Mouse (Mus musculus) midbrain, embryonic 15.5 days (tissue): ENCODE measurements at regions not wholly inside any gene's neighbourhood (a gene's known extent, or its start where the extent isn't known, plus 50 kb on each side); places are given as distances from the start of the nearest gene placed in this dataset.
A peak's percentile ranks its signal among the peaks of the same experiment; 100 is the strongest.

ENCODE experiments used
- ATAC-seq: fragments of 200-750 bp; cut with Nextera tagmentation; replicated peaks from 2 replicates; pipeline ENCODE4 v1.8.0; 2017; ENCODE audit warnings: moderate TSS enrichment
- H3K27ac ChIP-seq: fragments of 300-500 bp; sonication (generic); 2 replicates; pipeline ENCODE4 v1.5.1; 2015; ENCODE audit warnings: mild to moderate bottlenecking, inconsistent platforms
- H3K27me3 ChIP-seq: fragments of 300-500 bp; sonication (generic); replicated peaks from 2 replicates; pipeline ENCODE4 v1.6.1; 2015; ENCODE audit warnings: inconsistent platforms
- H3K36me3 ChIP-seq: fragments of 300-500 bp; sonication (generic); replicated peaks from 2 replicates; pipeline ENCODE4 v1.6.1; 2015; ENCODE audit warnings: inconsistent platforms
- H3K4me1 ChIP-seq: fragments of 300-500 bp; sonication (generic); 2 replicates; pipeline ENCODE4 v1.6.1; 2015; ENCODE audit warnings: inconsistent platforms
- H3K4me2 ChIP-seq: fragments of 300-500 bp; sonication (generic); 2 replicates; pipeline ENCODE4 v1.6.1; 2015; ENCODE audit warnings: inconsistent platforms, mild to moderate bottlenecking, moderate library complexity
- H3K4me3 ChIP-seq: fragments of 300-500 bp; sonication (generic); 2 replicates; pipeline ENCODE4 v1.5.1; 2015; ENCODE audit warnings: mild to moderate bottlenecking, inconsistent platforms
- H3K9ac ChIP-seq: fragments of 300-500 bp; sonication (generic); 2 replicates; pipeline ENCODE4 v1.6.1; 2015; ENCODE audit warnings: mild to moderate bottlenecking, inconsistent platforms
- H3K9me3 ChIP-seq: fragments of 300-500 bp; sonication (generic); 2 replicates; pipeline ENCODE4 v1.6.1; 2016; ENCODE audit warnings: inconsistent platforms
- WGBS: fragments of 180-500 bp; shearing (Covaris S2); methylation state at CpG from one replicate; pipeline ENCODE4 v1.1.7; 2015; ENCODE audit warnings: mixed read lengths; 5-methylcytosine and 5-hydroxymethylcytosine counted together

GRCm38 (mm10) chr9:92661938-92662337, 119.9 kb downstream of the Plod2 start:
- Histone ChIP-seq H3K27me3 (no peaks in the 10 kb centered on the region), H3K4me2 (no peak overlapping the region), H3K9ac (no peak overlapping the region), H3K36me3 (no peaks in the 10 kb centered on the region), H3K4me1 (no peaks in the 10 kb centered on the region), H3K4me3 (no peak overlapping the region), H3K9me3 (no peaks in the 10 kb centered on the region), H3K27ac (no peak overlapping the region)
- no peak for ATAC-seq
- WGBS = 80% methylated on average over 2 of the region's 2 CpGs

- Histone ChIP-seq H3K36me3 (no peaks in the 10 kb centered on the region), H3K4me2 (no peak overlapping the region), H3K27me3 (no peaks in the 10 kb centered on the region), H3K9me3 (no peaks in the 10 kb centered on the region), H3K27ac (no peak overlapping the region), H3K9ac (no peak overlapping the region), H3K4me1 (no peaks in the 10 kb centered on the region), H3K4me3 (no peak overlapping the region)
- 89% methylated on average over 1 of the region's 1 CpGs for WGBS
- ATAC-seq = no peak
Measured at GRCm38 (mm10) chr9:92667361-92667881, 125.4 kb downstream of the Plod2 start.

- no peak overlapping the region for H3K27ac ChIP-seq
- H3K4me3 ChIP-seq = no peak overlapping the region
- H3K4me2 ChIP-seq = no peak overlapping the region
- WGBS = 80% methylated on average over 3 of the region's 3 CpGs
- no peaks in the 10 kb centered on the region for H3K4me1 ChIP-seq
- H3K9ac ChIP-seq = no peak overlapping the region
- H3K36me3 ChIP-seq = no peaks in the 10 kb centered on the region
- no peaks in the 10 kb centered on the region for H3K9me3 ChIP-seq
- ATAC-seq = no peak
- H3K27me3 ChIP-seq = no peaks in the 10 kb centered on the region
Measured at GRCm38 (mm10) chr9:92671966-92672365, 129.9 kb downstream of the Plod2 start.

GRCm38 (mm10) chr9:92694361-92695016, 152.5 kb downstream of the Plod2 start:
- Histone ChIP-seq H3K4me2 (no peak overlapping the region), H3K36me3 (no peaks in the 10 kb centered on the region), H3K9ac (no peak overlapping the region), H3K27me3 (no peaks in the 10 kb centered on the region), H3K4me1 (no peaks in the 10 kb centered on the region), H3K9me3 (no peaks in the 10 kb centered on the region), H3K27ac (no peak overlapping the region), H3K4me3 (no peak overlapping the region)
- ATAC-seq = no peak
- 62% methylated on average over 6 of the region's 6 CpGs for WGBS

- Histone ChIP-seq H3K9ac (no peak overlapping the region), H3K9me3 (no peaks in the 10 kb centered on the region), H3K27me3 (no peaks in the 10 kb centered on the region), H3K27ac (no peak overlapping the region), H3K4me1 (no peaks in the 10 kb centered on the region), H3K4me3 (no peak overlapping the region), H3K36me3 (no peaks in the 10 kb centered on the region), H3K4me2 (no peak overlapping the region)
- no peak for ATAC-seq
- WGBS = 57% methylated on average over 3 of the region's 3 CpGs
Measured at GRCm38 (mm10) chr9:92697971-92698370, 155.9 kb downstream of the Plod2 start.

GRCm38 (mm10) chr9:92704752-92705151, 162.7 kb downstream of the Plod2 start:
- no peaks in the 10 kb centered on the region for H3K4me1 ChIP-seq
- no peak overlapping the region for H3K27ac ChIP-seq
- WGBS = 79% methylated on average over 2 of the region's 2 CpGs
- H3K9ac ChIP-seq = no peak overlapping the region
- no peak overlapping the region for H3K4me2 ChIP-seq
- no peaks in the 10 kb centered on the region for H3K27me3 ChIP-seq
- ATAC-seq = no peak
- H3K36me3 ChIP-seq = no peaks in the 10 kb centered on the region
- H3K4me3 ChIP-seq = no peak overlapping the region
- H3K9me3 ChIP-seq = no peaks in the 10 kb centered on the region

- H3K9ac ChIP-seq = no peak overlapping the region
- H3K36me3 ChIP-seq = no peaks in the 10 kb centered on the region
- no peaks in the 10 kb centered on the region for H3K27me3 ChIP-seq
- H3K9me3 ChIP-seq = no peaks in the 10 kb centered on the region
- H3K27ac ChIP-seq = no peak overlapping the region
- WGBS = 84% methylated on average over 6 of the region's 6 CpGs
- no peak overlapping the region for H3K4me2 ChIP-seq
- ATAC-seq = no peak
- no peaks in the 10 kb centered on the region for H3K4me1 ChIP-seq
- H3K4me3 ChIP-seq = no peak overlapping the region
Measured at GRCm38 (mm10) chr9:92707011-92707410, 165.0 kb downstream of the Plod2 start.

GRCm38 (mm10) chr9:92717176-92717575, 175.2 kb downstream of the Plod2 start:
- peak; percentile 92 for ATAC-seq
- H3K27me3 ChIP-seq = no peaks in the 10 kb centered on the region
- H3K36me3 ChIP-seq = no peaks in the 10 kb centered on the region

GRCm38 (mm10) chr9:92718337-92718736, 176.3 kb downstream of the Plod2 start:
- Histone ChIP-seq H3K9ac (no peak overlapping the region), H3K9me3 (no peaks in the 10 kb centered on the region), H3K4me1 (peaks cover 8% of the 10 kb centered on the region), H3K4me2 (no peak overlapping the region), H3K36me3 (no peaks in the 10 kb centered on the region), H3K27me3 (no peaks in the 10 kb centered on the region), H3K27ac (no peak overlapping the region), H3K4me3 (no peak overlapping the region)
- no peak for ATAC-seq

More at GRCm38 (mm10) chr9:92717176-92717575, 175.2 kb downstream of the Plod2 start:
- WGBS = 16% methylated on average over 6 of the region's 6 CpGs
- H3K4me2 ChIP-seq = peak overlapping the region; percentile 23; the same call in 1 of the 2 replicates
- no peaks in the 10 kb centered on the region for H3K9me3 ChIP-seq
- peaks cover 8% of the 10 kb centered on the region for H3K4me1 ChIP-seq
- H3K4me3 ChIP-seq = no peak overlapping the region
- H3K9ac ChIP-seq = no peak overlapping the region
- 0 out of 2 replicates have a peak overlapping the region, but pooled peaks have one; percentile 2 for H3K27ac ChIP-seq

GRCm38 (mm10) chr9:92719251-92719650, 177.2 kb downstream of the Plod2 start:
- Histone ChIP-seq H3K9me3 (no peaks in the 10 kb centered on the region), H3K27me3 (no peaks in the 10 kb centered on the region), H3K27ac (no peak overlapping the region), H3K4me1 (peaks cover 8% of the 10 kb centered on the region), H3K4me3 (no peak overlapping the region), H3K9ac (no peak overlapping the region), H3K36me3 (no peaks in the 10 kb centered on the region), H3K4me2 (no peak overlapping the region)
- no peak for ATAC-seq
- WGBS = 73% methylated on average over 6 of the region's 6 CpGs

GRCm38 (mm10) chr9:92728864-92729263, 186.8 kb downstream of the Plod2 start:
- no peak for ATAC-seq
- Histone ChIP-seq H3K9ac (no peak overlapping the region), H3K4me3 (no peak overlapping the region), H3K9me3 (no peaks in the 10 kb centered on the region), H3K4me2 (no peak overlapping the region), H3K4me1 (no peaks in the 10 kb centered on the region), H3K27ac (no peak overlapping the region), H3K27me3 (no peaks in the 10 kb centered on the region), H3K36me3 (no peaks in the 10 kb centered on the region)
- WGBS = 86% methylated on average over 1 of the region's 1 CpGs

GRCm38 (mm10) chr9:92731396-92731795, 189.4 kb downstream of the Plod2 start:
- Histone ChIP-seq H3K36me3 (no peaks in the 10 kb centered on the region), H3K4me2 (no peak overlapping the region), H3K4me3 (no peak overlapping the region), H3K9ac (no peak overlapping the region), H3K9me3 (no peaks in the 10 kb centered on the region), H3K27me3 (no peaks in the 10 kb centered on the region), H3K4me1 (no peaks in the 10 kb centered on the region), H3K27ac (no peak overlapping the region)
- no peak for ATAC-seq
- WGBS = 77% methylated on average over 3 of the region's 3 CpGs

GRCm38 (mm10) chr9:92767532-92767931, 225.5 kb downstream of the Plod2 start:
- Histone ChIP-seq H3K4me1 (no peaks in the 10 kb centered on the region), H3K9ac (no peak overlapping the region), H3K4me2 (no peak overlapping the region), H3K27me3 (no peaks in the 10 kb centered on the region), H3K4me3 (no peak overlapping the region), H3K27ac (no peak overlapping the region), H3K9me3 (no peaks in the 10 kb centered on the region), H3K36me3 (no peaks in the 10 kb centered on the region)
- no peak for ATAC-seq
